18 mouse cellular contexts compared by ENCODE assay signal in the genomic region with DNA sequence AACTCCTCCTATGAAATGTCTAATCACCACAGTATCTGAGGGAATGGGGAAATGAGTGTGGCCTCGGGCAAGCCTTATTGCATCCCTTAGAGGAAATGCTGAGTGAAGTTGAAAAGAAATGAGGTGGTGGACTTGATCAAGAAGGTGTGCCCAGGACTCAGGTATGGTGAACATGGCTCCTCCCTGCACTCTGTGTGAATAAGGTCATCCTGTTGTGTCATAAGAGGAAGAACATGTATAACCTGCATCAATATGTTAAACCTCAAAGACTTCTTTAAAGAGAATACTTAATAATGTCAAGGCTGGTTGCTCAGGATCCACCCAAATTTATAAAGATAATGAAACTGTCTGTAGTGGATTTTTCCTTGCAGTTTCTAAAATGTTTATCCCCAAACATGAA. TPM values are rescaled to one million over a fixed set of nuclear protein-coding genes. Genes with fewer than 3 reads are reported as not detected.
"Had no signal": no experiment of that assay in that cellular context is flagged by ENCODE, and none has a peak within 500 bp of the region (broad histone marks: within the 10 kb centered on the region; RNA-seq: fewer than 3 reads in every experiment).

TSS of gene Csta1 (minus strand) at position 101 of the 400 bp plus-strand sequence.

- ATAC-seq: midbrain, embryonic 13.5 days; midbrain, embryonic 15.5 days had no signal

- H3K4me3 ChIP-seq: midbrain, embryonic 13.5 days; midbrain, embryonic 15.5 days; neural tube, embryonic 12.5 days had no signal

- H3K4me1 ChIP-seq: midbrain, embryonic 13.5 days; midbrain, embryonic 15.5 days; neural tube, embryonic 12.5 days had no signal

- H3K9ac ChIP-seq: liver, embryonic 14.5 days; lung, embryonic 14.5 days; midbrain, embryonic 13.5 days; midbrain, embryonic 15.5 days; neural tube, embryonic 12.5 days had no signal

- H3K9me3 ChIP-seq: midbrain, embryonic 13.5 days; midbrain, embryonic 15.5 days; neural tube, embryonic 12.5 days had no signal

- H3K36me3 ChIP-seq: midbrain, embryonic 13.5 days; midbrain, embryonic 15.5 days; neural tube, embryonic 12.5 days had no signal

- H3K27ac ChIP-seq: liver, embryonic 14.5 days; midbrain, embryonic 13.5 days; midbrain, embryonic 15.5 days; neural tube, embryonic 12.5 days had no signal

- H3K27me3 ChIP-seq: midbrain, embryonic 13.5 days; midbrain, embryonic 15.5 days; neural tube, embryonic 12.5 days had no signal

- H3K4me2 ChIP-seq: lung, embryonic 14.5 days; midbrain, embryonic 11.5 days; midbrain, embryonic 13.5 days; midbrain, embryonic 15.5 days; neural tube, embryonic 12.5 days had no signal

- DNase-seq: lung, adult 18-20 months; lung, embryonic 14.5 days; lung, postnatal 10 days; lung, postnatal 4 days; right cerebral cortex, postnatal 14 days; thymus, adult 2 months; thymus, postnatal 25 days; thymus, postnatal 4 days had no signal

RNA-seq across cellular contexts. Expression of gene Csta1, which starts in this region (rescaled TPM):
- total RNA-seq: megakaryocyte, adult 5-6 weeks; monocyte, adult 5-6 weeks had no signal
- polyA plus RNA-seq: liver, embryonic 14.5 days; lung, embryonic 14.5 days; midbrain, embryonic 13.5 days; midbrain, embryonic 15.5 days; midbrain, postnatal 0 days; spleen, adult 2 months; testis, adult 2 months; thymus, adult 2 months had no signal
